Mouse (Mus musculus): ENCODE data around the gene Fnbp1l. TPM values are rescaled to one million over a fixed set of nuclear protein-coding genes. Genes with fewer than 3 reads are reported as not detected.

Gene Fnbp1l
- polyA plus RNA-seq, 2 experiments = 2.4 to 4.8 TPM

GRCm38 (mm10) chr3:122590804-122591203 is 28.7 kb downstream of the Fnbp1l start:
- WGBS (ENCODE audit: insufficient replicate concordance) = 64% methylated on average over 5 of the region's 5 CpGs
- no peak overlapping the region for H3K27ac ChIP-seq
- no peak overlapping the region for H3K4me3 ChIP-seq (ENCODE audit: insufficient read depth in 1 of 2, low read depth in 2 of 2, low read length in 2 of 2)
- no peaks in the 10 kb centered on the region for H3K9me3 ChIP-seq (ENCODE audit: control insufficient read depth, low read length)
- H3K9ac ChIP-seq (replicated peaks) = no peak overlapping the region
- TF ChIP-seq EP300 (IDR thresholded peaks at IDR 0.05; ENCODE audit: low read depth) (no peak), CTCF (IDR thresholded peaks at IDR 0.05; ENCODE audit: low read depth) (no peak)
- no peaks in the 10 kb centered on the region for H3K27me3 ChIP-seq (ENCODE audit: control insufficient read depth, insufficient read depth, low read length)
- no peak overlapping the region for H3K4me2 ChIP-seq (ENCODE audit: low read depth)
- DNase-seq (ENCODE audit: low read depth in 3 of 3, low spot score in 3 of 3) (no peak), ATAC-seq (ENCODE audit: insufficient read depth) (no peak)
- H3K4me1 ChIP-seq (replicated peaks; ENCODE audit: control insufficient read depth in 2 of 2, insufficient read depth in 2 of 2, low read length in 1 of 2) = peaks cover 0 to 11% of the 10 kb centered on the region in 2 experiments; a peak in 3 of 4 replicates
- no peaks in the 10 kb centered on the region for H3K36me3 ChIP-seq (replicated peaks; ENCODE audit: control insufficient read depth, insufficient read depth, low read depth)

GRCm38 (mm10) chr3:122590346-122590745 is 29.2 kb downstream of the Fnbp1l start:
- DNase-seq (ENCODE audit: low read depth in 3 of 3, low spot score in 3 of 3) = no peak
- Histone ChIP-seq H3K4me3 (ENCODE audit: insufficient read depth in 1 of 2, low read depth in 2 of 2, low read length in 2 of 2) (no peak overlapping the region), H3K4me1 (replicated peaks; ENCODE audit: control insufficient read depth in 2 of 2, insufficient read depth in 2 of 2, low read length in 1 of 2) (peaks cover 0 to 11% of the 10 kb centered on the region in 2 experiments; a peak in 3 of 4 replicates), H3K27ac (no peak overlapping the region), H3K9me3 (ENCODE audit: control insufficient read depth, low read length) (no peaks in the 10 kb centered on the region), H3K4me2 (ENCODE audit: low read depth) (no peak overlapping the region), H3K27me3 (ENCODE audit: control insufficient read depth, insufficient read depth, low read length) (no peaks in the 10 kb centered on the region), H3K36me3 (replicated peaks; ENCODE audit: control insufficient read depth, insufficient read depth, low read depth) (no peaks in the 10 kb centered on the region), H3K9ac (replicated peaks) (no peak overlapping the region)
- WGBS (ENCODE audit: insufficient replicate concordance) = 31% methylated on average over 4 of the region's 4 CpGs
- ATAC-seq (ENCODE audit: insufficient read depth) = no peak
- TF ChIP-seq EP300 (IDR thresholded peaks at IDR 0.05; ENCODE audit: low read depth) = no peak
- TF ChIP-seq CTCF (IDR thresholded peaks at IDR 0.05; ENCODE audit: low read depth) = no peak

GRCm38 (mm10) chr3:122586918-122587641 is 32.4 kb downstream of the Fnbp1l start:
- H3K27ac ChIP-seq = no peak overlapping the region
- TF ChIP-seq EP300 (IDR thresholded peaks at IDR 0.05; ENCODE audit: low read depth) = no peak
- no peak for TF ChIP-seq CTCF (IDR thresholded peaks at IDR 0.05; ENCODE audit: low read depth)
- H3K9me3 ChIP-seq (ENCODE audit: control insufficient read depth, low read length) = no peaks in the 10 kb centered on the region
- no peaks in the 10 kb centered on the region for H3K36me3 ChIP-seq (replicated peaks; ENCODE audit: control insufficient read depth, insufficient read depth, low read depth)
- H3K4me3 ChIP-seq (ENCODE audit: insufficient read depth in 1 of 2, low read depth in 2 of 2, low read length in 2 of 2) = no peak overlapping the region
- DNase-seq (ENCODE audit: low read depth in 3 of 3, low spot score in 3 of 3) (no peak), ATAC-seq (ENCODE audit: insufficient read depth) (no peak)
- H3K4me2 ChIP-seq (ENCODE audit: low read depth) = no peak overlapping the region
- WGBS (ENCODE audit: insufficient replicate concordance) = 74% methylated on average over 3 of the region's 3 CpGs
- H3K27me3 ChIP-seq (ENCODE audit: control insufficient read depth, insufficient read depth, low read length) = no peaks in the 10 kb centered on the region
- H3K4me1 ChIP-seq (replicated peaks; ENCODE audit: control insufficient read depth in 2 of 2, insufficient read depth in 2 of 2, low read length in 1 of 2) = peaks cover 0 to 9% of the 10 kb centered on the region in 2 experiments; a peak in 3 of 4 replicates
- no peak overlapping the region for H3K9ac ChIP-seq (replicated peaks)

GRCm38 (mm10) chr3:122577360-122577759 is 42.2 kb downstream of the Fnbp1l start:
- Histone ChIP-seq H3K4me1 (replicated peaks; ENCODE audit: control insufficient read depth in 2 of 2, insufficient read depth in 2 of 2, low read length in 1 of 2) (peaks cover 0 to 3% of the 10 kb centered on the region in 2 experiments; a peak in 1 of 4 replicates), H3K36me3 (replicated peaks; ENCODE audit: control insufficient read depth, insufficient read depth, low read depth) (no peaks in the 10 kb centered on the region), H3K4me3 (ENCODE audit: insufficient read depth in 1 of 2, low read depth in 2 of 2, low read length in 2 of 2) (no peak overlapping the region), H3K9me3 (ENCODE audit: control insufficient read depth, low read length) (no peaks in the 10 kb centered on the region), H3K9ac (replicated peaks) (no peak overlapping the region), H3K4me2 (ENCODE audit: low read depth) (no peak overlapping the region), H3K27me3 (ENCODE audit: control insufficient read depth, insufficient read depth, low read length) (no peaks in the 10 kb centered on the region), H3K27ac (no peak overlapping the region)
- TF ChIP-seq CTCF (IDR thresholded peaks at IDR 0.05; ENCODE audit: low read depth) (no peak), EP300 (IDR thresholded peaks at IDR 0.05; ENCODE audit: low read depth) (no peak)
- no peak for ATAC-seq (ENCODE audit: insufficient read depth)
- no peak for DNase-seq (ENCODE audit: low read depth in 3 of 3, low spot score in 3 of 3)

GRCm38 (mm10) chr3:122574921-122575320 is 44.6 kb downstream of the Fnbp1l start:
- WGBS (ENCODE audit: insufficient replicate concordance) = 36% methylated on average over 1 of the region's 1 CpGs
- Histone ChIP-seq H3K4me1 (replicated peaks; ENCODE audit: control insufficient read depth in 2 of 2, insufficient read depth in 2 of 2, low read length in 1 of 2) (peaks cover 0 to 3% of the 10 kb centered on the region in 2 experiments; a peak in 1 of 4 replicates), H3K9me3 (ENCODE audit: control insufficient read depth, low read length) (no peaks in the 10 kb centered on the region), H3K4me2 (ENCODE audit: low read depth) (no peak overlapping the region), H3K36me3 (replicated peaks; ENCODE audit: control insufficient read depth, insufficient read depth, low read depth) (no peaks in the 10 kb centered on the region), H3K9ac (replicated peaks) (no peak overlapping the region), H3K4me3 (ENCODE audit: insufficient read depth in 1 of 2, low read depth in 2 of 2, low read length in 2 of 2) (no peak overlapping the region), H3K27me3 (ENCODE audit: control insufficient read depth, insufficient read depth, low read length) (no peaks in the 10 kb centered on the region), H3K27ac (no peak overlapping the region)
- TF ChIP-seq EP300 (IDR thresholded peaks at IDR 0.05; ENCODE audit: low read depth) (no peak), CTCF (IDR thresholded peaks at IDR 0.05; ENCODE audit: low read depth) (no peak)
- DNase-seq (ENCODE audit: low read depth in 3 of 3, low spot score in 3 of 3) (no peak), ATAC-seq (ENCODE audit: insufficient read depth) (no peak)
